Mouse (Mus musculus) brain, adult 2 months (tissue): ENCODE measurements around the gene Kdm3a.

Experiments
- DNase-seq: peaks from one replicate; pipeline ENCODE4 v3.0.0; 2011; ENCODE audit warnings: low read depth, low spot score

Kdm3a gene

DNA sequence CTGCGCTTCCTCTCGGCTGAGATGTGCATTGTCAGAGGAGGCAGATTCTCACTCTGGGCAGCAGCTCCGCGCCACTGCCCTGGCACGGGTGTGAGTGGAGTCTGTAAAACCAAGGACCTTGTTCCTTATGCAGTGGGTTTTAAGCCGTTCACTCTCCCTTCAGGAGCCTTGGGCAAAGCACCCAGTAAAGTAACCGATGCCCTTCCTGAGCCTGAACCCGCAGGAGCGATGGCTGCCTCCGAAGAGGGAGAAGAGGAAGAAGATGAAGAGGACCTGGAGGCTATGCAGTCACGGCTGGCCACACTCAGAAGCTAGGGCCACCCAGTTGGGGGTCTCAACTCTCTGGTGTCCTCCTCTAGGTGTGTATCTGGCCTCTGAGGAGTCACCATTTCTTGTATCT, 53.3 kb downstream of the Kdm3a start:
- no peak for DNase-seq

DNA sequence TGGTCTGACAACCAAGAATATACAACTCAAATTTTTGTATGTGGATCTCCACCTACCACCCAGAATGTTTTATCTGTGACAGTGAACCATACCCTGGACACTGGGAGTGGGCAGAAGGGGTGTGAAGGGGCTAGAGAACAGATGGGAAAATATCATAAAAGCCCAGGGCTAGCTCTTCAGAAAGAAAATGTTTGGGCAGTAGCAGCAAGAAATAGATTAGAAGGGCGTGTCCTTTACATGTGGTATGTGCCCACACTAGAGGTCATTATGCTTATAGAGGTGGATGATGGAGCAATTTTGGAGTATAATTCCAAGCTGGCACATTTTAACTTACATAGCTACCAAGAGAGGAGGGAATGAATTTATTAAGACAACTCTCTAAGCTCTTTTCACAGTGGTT, 57.4 kb downstream of the Kdm3a start:
- DNase-seq = no peak

DNA sequence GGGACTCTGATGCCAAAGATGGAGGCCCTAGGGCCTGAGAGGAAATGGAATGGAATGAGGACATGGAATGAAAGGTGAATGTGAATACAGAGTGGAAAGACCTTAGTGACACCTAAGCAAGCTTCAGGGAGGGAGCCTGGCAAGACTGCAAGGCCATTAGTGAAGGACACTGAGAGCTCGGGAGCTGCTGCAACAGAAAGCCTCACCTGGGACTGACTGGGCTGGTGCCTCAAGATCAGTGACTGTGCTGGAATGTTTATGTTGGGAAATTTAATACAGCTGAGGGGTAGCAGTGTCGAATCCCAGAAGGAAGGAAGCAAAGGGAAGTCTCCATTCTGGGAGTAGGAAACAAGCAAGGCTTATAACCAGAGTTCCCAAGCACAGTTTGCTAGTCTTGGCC, 63.8 kb downstream of the Kdm3a start:
- no peak for DNase-seq

DNA sequence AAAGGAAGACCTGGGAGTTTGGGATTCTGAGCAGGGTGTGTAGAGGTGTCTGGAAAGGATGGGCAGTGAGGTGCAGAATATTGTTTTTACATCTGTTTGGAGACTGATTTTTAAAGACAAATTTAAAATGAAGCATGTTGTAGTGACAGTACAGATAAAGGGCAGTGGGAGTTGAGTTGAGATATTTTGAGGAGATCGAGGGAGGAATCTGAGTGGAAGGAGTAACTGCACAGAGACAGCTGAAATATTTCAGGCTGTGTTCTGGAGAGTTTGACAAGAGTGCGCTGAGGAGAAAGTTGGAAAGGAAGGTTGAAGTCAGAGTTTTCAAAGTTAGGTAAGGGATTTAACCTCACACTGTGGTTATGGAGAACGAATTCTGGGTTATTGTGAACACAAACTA, 64.2 kb downstream of the Kdm3a start:
- DNase-seq = peak; percentile 66

DNA sequence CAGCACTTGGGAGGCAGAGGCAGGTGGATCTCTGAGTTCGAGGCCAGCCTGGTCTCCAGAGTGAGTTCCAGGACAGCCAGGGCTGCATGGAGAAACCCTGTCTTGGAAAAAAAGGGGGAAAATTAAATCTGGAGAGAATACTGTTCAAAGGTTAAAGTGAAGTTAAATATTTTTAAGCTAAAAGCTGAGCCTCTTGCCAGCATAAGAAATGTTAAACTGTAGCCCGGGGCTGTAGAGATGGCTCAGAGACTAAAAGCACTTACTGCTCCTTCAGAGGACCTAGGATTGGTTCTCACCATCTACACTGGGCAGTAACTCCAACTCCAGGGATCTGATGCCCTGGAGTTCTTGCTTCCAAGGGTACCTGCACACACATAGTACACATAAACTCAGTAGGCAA, 76.0 kb downstream of the Kdm3a start:
- no peak for DNase-seq

DNA sequence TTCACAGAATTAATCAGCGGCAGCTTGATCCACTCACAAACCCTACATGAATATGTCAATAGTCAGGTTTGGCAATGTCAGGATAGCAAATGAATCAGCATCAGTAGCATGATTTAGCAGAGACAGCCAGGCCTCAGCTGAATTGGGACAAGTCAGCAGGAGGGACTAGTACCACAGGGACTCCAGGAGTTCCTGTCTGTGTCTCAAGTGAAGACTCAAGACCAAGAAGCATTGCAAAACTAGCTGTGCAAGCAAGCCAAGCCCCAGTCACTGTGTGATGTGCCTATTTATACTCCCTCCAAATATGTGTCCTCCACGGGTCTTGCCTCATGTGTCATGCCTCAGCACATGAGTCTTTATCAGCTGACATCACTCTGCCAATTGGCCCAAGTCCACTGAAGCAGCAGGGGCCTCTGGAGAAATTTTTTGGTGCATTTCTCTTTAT, 77.3 kb downstream of the Kdm3a start:
- DNase-seq = no peak

DNA sequence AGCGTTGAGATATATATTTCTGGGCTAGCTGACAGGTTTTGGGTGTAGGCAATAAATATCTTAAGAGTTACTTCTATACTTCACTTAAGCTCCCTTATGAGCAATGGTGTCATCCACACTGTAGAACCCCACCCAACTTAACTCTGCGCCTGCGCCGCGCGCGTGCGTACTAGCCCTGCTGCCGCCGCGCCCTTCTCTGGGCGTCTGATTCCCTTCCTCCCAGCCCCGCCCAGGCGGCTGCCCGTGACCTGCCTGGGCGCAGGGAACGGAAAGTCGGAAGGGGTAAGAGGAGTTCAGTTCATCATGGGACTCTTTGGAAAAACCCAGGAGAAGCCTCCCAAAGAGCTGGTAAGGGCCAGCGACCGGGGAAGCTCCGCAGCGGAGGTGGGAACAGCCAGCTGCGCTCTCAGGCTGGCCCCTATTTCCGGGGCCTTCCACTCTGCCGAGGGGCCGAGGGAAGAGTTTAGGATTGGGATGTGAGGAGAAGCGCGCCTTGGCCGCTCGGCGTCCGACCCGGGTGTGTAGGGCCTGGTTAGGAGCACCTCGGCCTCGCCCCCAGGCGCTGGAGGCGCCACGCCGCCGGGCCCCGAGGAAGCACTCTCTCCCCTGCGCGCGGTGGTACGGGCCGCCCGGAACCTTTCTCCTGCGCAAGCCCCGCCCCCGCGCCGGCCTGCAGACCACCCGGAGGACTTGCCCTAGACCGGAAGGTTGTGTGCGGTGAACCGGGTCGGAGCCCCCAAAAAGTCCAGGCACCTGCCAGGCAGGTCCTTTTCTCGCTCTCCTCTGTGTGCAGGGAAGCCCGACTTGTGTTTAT, 88.9 kb downstream of the Kdm3a start, which contains the start of gene Chmp3:
Gene Chmp3, plus strand, starts transcription at position 112 of the 814 bp plus-strand sequence.
- DNase-seq = peak; percentile 95
